Comparison of ENCODE assay signal across 11 mouse cellular contexts in genomic region chr1:37636169-37636568, GRCm38 (mm10).
DNase-seq lines count a peak whose midpoint lies in the region; ATAC-seq and TF ChIP-seq lines count a peak whose summit lies in the region.
"Had no signal": no experiment of that assay in that cellular context is flagged by ENCODE, and none has a peak within 500 bp of the region (broad histone marks: within the 10 kb centered on the region; RNA-seq: fewer than 3 reads in every experiment).

No protein-coding gene starts in this region.

- DNase-seq in heart, postnatal 0 days (ENCODE audit: low spot score), result peak; percentile 16
- DNase-seq in heart, adult 8-10 months (ENCODE audit: low spot score), result no peak
- peak; percentile 63 for DNase-seq in thymus, adult 2 months
- no peak for DNase-seq in thymus, adult 18-20 months
- peak; percentile 34 for DNase-seq in c-Kit-positive CD71-positive TER-119-positive erythroid progenitor cells, embryonic 14.5 days (ENCODE audit: low spot score)
- DNase-seq in thymus, postnatal 4 days, result peak; percentile 84
- DNase-seq in urinary bladder, postnatal 4 days (ENCODE audit: low spot score in 2 of 2), result no peak
- no peak for DNase-seq in urinary bladder, postnatal 14 days (ENCODE audit: low spot score)

- no peaks in the 10 kb centered on the region for H3K27me3 ChIP-seq in heart, postnatal 0 days (ENCODE audit: control insufficient read depth, insufficient read depth, low read length)
- no peaks in the 10 kb centered on the region for H3K27me3 ChIP-seq in thymus, adult 2 months (ENCODE audit: control insufficient read depth, insufficient read depth, low read length)
- H3K27me3 ChIP-seq: limb, embryonic 12.5 days; midbrain, embryonic 13.5 days had no signal

- TF ChIP-seq EP300 in heart, postnatal 0 days (IDR thresholded peaks at IDR 0.05; ENCODE audit: low read depth), result no peak

- H3K4me2 ChIP-seq in heart, postnatal 0 days (ENCODE audit: low read depth, low read length), result no peak overlapping the region
- H3K4me2 ChIP-seq: limb, embryonic 12.5 days; midbrain, embryonic 13.5 days had no signal

- TF ChIP-seq POLR2A in thymus, adult 2 months (IDR thresholded peaks at IDR 0.05; ENCODE audit: control insufficient read depth, extremely low read depth, insufficient read depth, low read length, poor library complexity), result no peak

- no peak overlapping the region for H3K27ac ChIP-seq in heart, postnatal 0 days (ENCODE audit: low read depth)
- H3K27ac ChIP-seq in thymus, adult 2 months (ENCODE audit: control insufficient read depth, insufficient read depth, low read length), result no peak overlapping the region
- H3K27ac ChIP-seq: limb, embryonic 12.5 days; midbrain, embryonic 13.5 days had no signal

- H3K4me1 ChIP-seq in heart, postnatal 0 days (ENCODE audit: control insufficient read depth, insufficient read depth), result no peaks in the 10 kb centered on the region
- H3K4me1 ChIP-seq in thymus, adult 2 months (replicated peaks; ENCODE audit: control insufficient read depth, insufficient read depth, low read length), result 0 out of 2 replicates have a peak, but pooled peaks cover 2% of the 10 kb centered on the region
- H3K4me1 ChIP-seq: limb, embryonic 12.5 days had no signal

- ATAC-seq in heart, postnatal 0 days (ENCODE audit: insufficient read depth, low read depth), result no peak
- ATAC-seq: midbrain, embryonic 13.5 days had no signal

- no peak overlapping the region for H3K9ac ChIP-seq in heart, postnatal 0 days (replicated peaks; ENCODE audit: low read depth, low read length)
- H3K9ac ChIP-seq: limb, embryonic 12.5 days; midbrain, embryonic 13.5 days had no signal

- 90% methylated on average over 1 of the region's 2 CpGs for WGBS in heart, postnatal 0 days
- 40% methylated on average over 2 of the region's 2 CpGs for WGBS in thymus, adult 2 months

- H3K9me3 ChIP-seq in heart, postnatal 0 days (replicated peaks; ENCODE audit: control insufficient read depth, low read length), result no peaks in the 10 kb centered on the region
- H3K9me3 ChIP-seq: limb, embryonic 12.5 days; midbrain, embryonic 13.5 days had no signal

- no peaks in the 10 kb centered on the region for H3K36me3 ChIP-seq in heart, postnatal 0 days (replicated peaks; ENCODE audit: control insufficient read depth, insufficient read depth, low read length)
- H3K36me3 ChIP-seq in thymus, adult 2 months (ENCODE audit: control insufficient read depth, insufficient read depth, low read length), result no peaks in the 10 kb centered on the region
- H3K36me3 ChIP-seq: limb, embryonic 12.5 days; midbrain, embryonic 13.5 days had no signal

- peak; percentile 40 for TF ChIP-seq CTCF in heart, postnatal 0 days (IDR thresholded peaks at IDR 0.05; ENCODE audit: low read depth)
- no peak for TF ChIP-seq CTCF in thymus, adult 2 months (IDR thresholded peaks at IDR 0.05; ENCODE audit: borderline replicate concordance, control insufficient read depth, extremely low read depth, insufficient read depth, low read length, poor library complexity)

- no peak overlapping the region for H3K4me3 ChIP-seq in heart, postnatal 0 days (ENCODE audit: low read depth, low read length)
- no peak overlapping the region for H3K4me3 ChIP-seq in thymus, adult 2 months (ENCODE audit: control insufficient read depth, insufficient read depth, low read length)
- H3K4me3 ChIP-seq: erythroblast, embryonic 14.5 days; limb, embryonic 12.5 days; midbrain, embryonic 13.5 days had no signal

Comparison
In these comparisons a context has a peak if more than half of its experiments do, and no peak if none do; other contexts are left out.
1. DNase-seq: peak in heart, postnatal 0 days (single experiment), thymus, adult 2 months (single experiment), c-Kit-positive CD71-positive TER-119-positive erythroid progenitor cells, embryonic 14.5 days (single experiment) and thymus, postnatal 4 days (single experiment); none in heart, adult 8-10 months (single experiment), thymus, adult 18-20 months (0 of 2), urinary bladder, postnatal 4 days (0 of 2) and urinary bladder, postnatal 14 days (single experiment).